ENCODE assay signal across 8 mouse cellular contexts in genomic region chr19:47320331-47320668, GRCm38 (mm10).
DNase-seq lines count a peak whose midpoint lies in the region; ATAC-seq and TF ChIP-seq lines count a peak whose summit lies in the region.

No protein-coding gene starts in this region.

- H3K27me3 ChIP-seq in heart, embryonic 11.5 days (ENCODE audit: control insufficient read depth, insufficient read depth, low read length): no peaks in the 10 kb centered on the region
- H3K27me3 ChIP-seq in limb, embryonic 13.5 days: no peaks in the 10 kb centered on the region
- H3K27me3 ChIP-seq in stomach, embryonic 15.5 days (replicated peaks): no peaks in the 10 kb centered on the region

- ATAC-seq in heart, embryonic 11.5 days (replicated peaks; ENCODE audit: insufficient number of reproducible peaks, low FRiP score, low TSS enrichment): peak; percentile 55
- ATAC-seq in limb, embryonic 13.5 days (ENCODE audit: low FRiP score, low read depth): peak; percentile 20; the same call in 1 of the 2 replicates
- 0 out of 2 replicates have a peak, but pooled peaks have one; percentile 8 for ATAC-seq in stomach, embryonic 15.5 days (ENCODE audit: insufficient read depth, low FRiP score, low read depth)

- DNase-seq in embryo, embryonic 11 days: peak; percentile 62
- DNase-seq in embryo, embryonic 10.5 days (ENCODE audit: low spot score): no peak
- DNase-seq in ES-E14 (ENCODE audit: low read depth, low spot score): no peak
- DNase-seq in cerebellum, adult 11 months: no peak
- DNase-seq in thymus, adult 18-20 months: no peak

- no peaks in the 10 kb centered on the region for H3K9me3 ChIP-seq in ES-E14 (ENCODE audit: control insufficient read depth, insufficient read depth, low read depth, low read length)
- no peaks in the 10 kb centered on the region for H3K9me3 ChIP-seq in heart, embryonic 11.5 days (replicated peaks; ENCODE audit: control insufficient read depth, low read length)
- H3K9me3 ChIP-seq in limb, embryonic 13.5 days: no peaks in the 10 kb centered on the region
- no peaks in the 10 kb centered on the region for H3K9me3 ChIP-seq in stomach, embryonic 15.5 days

- no peak overlapping the region for H3K27ac ChIP-seq in ES-E14 (ENCODE audit: insufficient read depth, low read depth, low read length, poor library complexity, severe bottlenecking)
- peak overlapping the region; percentile 71 for H3K27ac ChIP-seq in heart, embryonic 11.5 days (ENCODE audit: low read depth, low read length)
- peak overlapping the region; percentile 78 for H3K27ac ChIP-seq in limb, embryonic 13.5 days
- H3K27ac ChIP-seq in stomach, embryonic 15.5 days: peak overlapping the region; percentile 61

- H3K4me3 ChIP-seq in ES-E14 (ENCODE audit: insufficient read depth in 1 of 2, low read depth in 1 of 2, low read length in 2 of 2, poor library complexity in 1 of 2, severe bottlenecking in 1 of 2): no peak overlapping the region
- H3K4me3 ChIP-seq in heart, embryonic 11.5 days (ENCODE audit: low read depth, low read length): 0 out of 2 replicates have a peak overlapping the region, but pooled peaks have one; percentile 4
- 0 out of 2 replicates have a peak overlapping the region, but pooled peaks have one; percentile 2 for H3K4me3 ChIP-seq in limb, embryonic 13.5 days
- H3K4me3 ChIP-seq in stomach, embryonic 15.5 days (replicated peaks): no peak overlapping the region

- 5% methylated on average over 8 of the region's 8 CpGs for WGBS in heart, embryonic 11.5 days (ENCODE audit: insufficient replicate concordance)
- 16% methylated on average over 8 of the region's 8 CpGs for WGBS in limb, embryonic 13.5 days
- 24% methylated on average over 8 of the region's 8 CpGs for WGBS in stomach, embryonic 15.5 days

- H3K4me2 ChIP-seq in heart, embryonic 11.5 days: peak overlapping the region; percentile 46
- H3K4me2 ChIP-seq in limb, embryonic 13.5 days (replicated peaks): peak overlapping the region; percentile 42
- H3K4me2 ChIP-seq in stomach, embryonic 15.5 days: peak overlapping the region; percentile 13

- peak overlapping the region; percentile 9; the same call in 1 of the 2 replicates for H3K9ac ChIP-seq in ES-E14 (ENCODE audit: insufficient read depth, low read depth, low read length, poor library complexity, severe bottlenecking)
- peak overlapping the region; percentile 50; the same call in 1 of the 2 replicates for H3K9ac ChIP-seq in heart, embryonic 11.5 days (ENCODE audit: low read depth, low read length)
- H3K9ac ChIP-seq in limb, embryonic 13.5 days: peak overlapping the region; percentile 55; the same call in 1 of the 2 replicates
- H3K9ac ChIP-seq in stomach, embryonic 15.5 days: 0 out of 2 replicates have a peak overlapping the region, but pooled peaks have one; percentile 16

- H3K4me1 ChIP-seq in ES-E14 (ENCODE audit: control insufficient read depth in 2 of 2, insufficient read depth in 2 of 2, low read length in 2 of 2, poor library complexity in 1 of 2): peaks cover 3 to 40% of the 10 kb centered on the region in 2 experiments
- peaks cover 64% of the 10 kb centered on the region for H3K4me1 ChIP-seq in heart, embryonic 11.5 days (ENCODE audit: control insufficient read depth, insufficient read depth, low read length)
- H3K4me1 ChIP-seq in limb, embryonic 13.5 days: peaks cover 89% of the 10 kb centered on the region
- peaks cover 67% of the 10 kb centered on the region for H3K4me1 ChIP-seq in stomach, embryonic 15.5 days

- H3K36me3 ChIP-seq in ES-E14 (ENCODE audit: control insufficient read depth, insufficient read depth, low read length, poor library complexity, severe bottlenecking): no peaks in the 10 kb centered on the region
- H3K36me3 ChIP-seq in heart, embryonic 11.5 days (ENCODE audit: control insufficient read depth, insufficient read depth, low read length): no peaks in the 10 kb centered on the region
- no peaks in the 10 kb centered on the region for H3K36me3 ChIP-seq in limb, embryonic 13.5 days
- H3K36me3 ChIP-seq in stomach, embryonic 15.5 days: no peaks in the 10 kb centered on the region

- in situ Hi-C loops in ES-E14 (cut with MboI; ENCODE audit: low sequenced_read_pairs in 2 of 2, unreplicated experiment in 2 of 2): no loop called here

TF ChIP-seq in ES-E14, 5 proteins besides CTCF, POLR2A, EP300 and RAD21:
- TF ChIP-seq CHD2 (IDR thresholded peaks at IDR 0.05; ENCODE audit: low read depth, low read length) (no peak), ZNF384 (IDR thresholded peaks at IDR 0.05; ENCODE audit: low read depth, low read length) (no peak), MAFK (IDR thresholded peaks at IDR 0.05; ENCODE audit: insufficient read depth, low read depth, low read length) (no peak), ZC3H11A (IDR thresholded peaks at IDR 0.05; ENCODE audit: borderline replicate concordance, low read depth, low read length) (no peak), HCFC1 (IDR thresholded peaks at IDR 0.05; ENCODE audit: borderline replicate concordance, insufficient read depth, low read length) (no peak)

Comparison
In these comparisons a context has a peak if more than half of its experiments do, and no peak if none do; other contexts are left out.
1. H3K4me3 ChIP-seq: peak in heart, embryonic 11.5 days (single experiment) and limb, embryonic 13.5 days (single experiment); none in ES-E14 (0 of 2) and stomach, embryonic 15.5 days (single experiment).
2. Peak in every context shown above with its lines, with median percentiles within 50 percentile points of each other: H3K9ac ChIP-seq, ATAC-seq and H3K4me2 ChIP-seq.